Mouse (Mus musculus) ES-E14 (cell line): ENCODE results near the gene Krtap10-4.

Experiments used
- CHD2 ChIP-seq: IDR thresholded peaks from 2 replicates; pipeline ENCODE4 v1.6.1; 2014; ENCODE audit warnings: mild to moderate bottlenecking, low read depth, low read length, inconsistent platforms
- HCFC1 ChIP-seq: IDR thresholded peaks from 2 replicates; pipeline ENCODE4 v1.6.1; 2012; ENCODE audit warnings: low read length, inconsistent platforms, borderline replicate concordance; ENCODE audit not compliant: insufficient read depth
- MAFK ChIP-seq: IDR thresholded peaks from 2 replicates; pipeline ENCODE4 v1.6.1; 2014; ENCODE audit warnings: mild to moderate bottlenecking, low read depth, low read length, inconsistent platforms; ENCODE audit not compliant: insufficient read depth
- ZNF384 ChIP-seq: IDR thresholded peaks from 2 replicates; pipeline ENCODE4 v1.6.1; 2012; ENCODE audit warnings: low read depth, low read length, inconsistent platforms

DNA sequence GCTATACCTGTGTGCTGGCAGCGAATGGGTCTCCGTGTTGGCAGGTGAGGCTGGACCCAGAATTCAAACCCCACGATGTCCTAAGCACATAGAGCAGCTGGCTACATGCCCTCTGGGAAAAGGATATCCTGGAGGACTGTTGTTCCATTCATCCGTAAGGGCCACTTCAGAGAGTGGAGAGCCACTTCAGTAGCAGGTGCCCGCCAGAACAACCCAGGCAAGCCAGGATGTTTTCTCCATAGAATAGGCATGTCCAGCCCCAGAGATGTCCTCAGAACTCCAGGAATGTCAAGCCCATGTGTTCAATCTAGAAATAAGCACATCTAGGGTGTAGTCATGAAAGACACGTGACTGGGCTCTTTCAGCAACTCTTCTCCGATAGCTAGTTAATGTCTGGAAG is 42.8 kb upstream of the Krtap10-4 start:
- no peak for TF ChIP-seq CHD2
- TF ChIP-seq HCFC1: no peak
- TF ChIP-seq MAFK: no peak
- no peak for TF ChIP-seq ZNF384
